Mouse (Mus musculus): Measurements from ENCODE around the gene Sall4.

DNA sequence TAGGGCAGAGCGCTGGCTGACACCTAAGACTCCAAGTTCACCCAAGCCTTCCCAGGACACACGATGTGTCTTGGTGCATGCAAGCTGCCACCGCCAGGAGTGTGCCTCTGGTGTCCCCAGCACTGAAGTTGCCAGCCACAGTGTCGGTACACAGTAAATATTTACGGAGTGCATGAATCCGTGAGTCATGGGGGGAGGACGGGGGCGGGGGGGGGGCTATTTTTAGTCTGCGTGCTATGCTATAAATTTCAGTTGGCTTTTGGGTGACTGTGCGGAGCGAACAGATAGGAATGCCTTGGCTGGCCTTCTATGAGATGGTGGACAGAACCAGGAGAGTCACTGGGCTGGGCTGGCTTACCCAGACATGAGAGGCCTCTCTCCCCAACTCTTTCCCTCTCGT, 39.7 kb downstream of the Sall4 start:
- TF ChIP-seq MAFK (IDR thresholded peaks at IDR 0.05; ENCODE audit: insufficient read depth, low read depth, low read length) = no peak
- no peak for TF ChIP-seq CHD2 (IDR thresholded peaks at IDR 0.05; ENCODE audit: low read depth, low read length)
- TF ChIP-seq HCFC1 (IDR thresholded peaks at IDR 0.05; ENCODE audit: borderline replicate concordance, insufficient read depth, low read length) = no peak
